In the genomic region with DNA sequence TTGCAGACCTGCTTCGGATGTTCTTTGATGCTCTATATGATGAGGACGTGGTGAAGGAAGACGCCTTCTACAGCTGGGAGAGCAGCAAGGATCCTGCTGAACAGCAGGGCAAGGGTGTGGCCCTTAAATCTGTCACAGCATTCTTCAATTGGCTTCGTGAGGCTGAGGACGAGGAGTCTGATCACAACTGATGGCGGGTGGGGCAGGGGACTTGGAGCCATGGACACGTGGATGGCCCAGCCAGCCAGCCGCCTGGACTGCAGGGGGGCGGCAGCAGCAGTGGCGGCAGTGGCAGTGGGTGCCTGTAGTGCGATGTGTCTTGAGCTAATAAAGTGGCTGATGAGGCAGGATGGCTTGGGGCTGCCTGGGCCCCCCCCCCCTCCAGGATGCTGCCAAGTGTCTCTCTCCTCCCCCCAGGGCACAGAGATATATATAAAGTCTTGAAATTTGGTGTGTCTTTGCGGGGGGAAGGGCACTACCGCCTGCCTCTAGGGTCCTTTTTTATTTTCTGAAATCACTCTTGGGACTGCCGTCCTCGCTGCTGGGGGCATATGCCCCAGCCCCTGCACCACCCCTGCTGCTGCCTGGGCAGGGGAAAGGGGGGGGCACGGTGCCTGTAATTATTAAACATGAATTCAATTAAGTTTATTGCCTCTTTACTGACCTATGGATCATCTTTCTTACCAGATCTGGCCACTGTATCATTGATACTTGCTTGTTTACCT, we compare ENCODE assay signal across 8 mouse cellular contexts. TPM values are rescaled to one million over a fixed set of nuclear protein-coding genes. Genes with fewer than 3 reads are reported as not detected.
DNase-seq lines count a peak whose midpoint lies in the region; ATAC-seq and TF ChIP-seq lines count a peak whose summit lies in the region.

No protein-coding gene starts in this region.

- no peaks in the 10 kb centered on the region for H3K79me2 ChIP-seq in heart, adult 2 months (replicated peaks; ENCODE audit: control insufficient read depth, insufficient read depth, low read length)

- ATAC-seq in forebrain, embryonic 14.5 days, result no peak
- no peak for ATAC-seq in liver, embryonic 16.5 days (ENCODE audit: low read depth)

- no peak for TF ChIP-seq POLR2A in heart, adult 2 months (IDR thresholded peaks at IDR 0.05; ENCODE audit: insufficient read depth, low read depth, low read length)

- H3K4me2 ChIP-seq in forebrain, embryonic 14.5 days (ENCODE audit: low read length), result peak overlapping the region; percentile 88; the same call in 1 of the 2 replicates
- H3K4me2 ChIP-seq in liver, embryonic 16.5 days (ENCODE audit: low read depth, low read length), result peak overlapping the region; percentile 90

- H3K4me1 ChIP-seq in heart, embryonic 10.5 days, result peaks cover 30% of the 10 kb centered on the region
- peaks cover 16% of the 10 kb centered on the region for H3K4me1 ChIP-seq in heart, adult 2 months (ENCODE audit: control insufficient read depth, insufficient read depth, low read length)
- peaks cover 21% of the 10 kb centered on the region for H3K4me1 ChIP-seq in forebrain, embryonic 14.5 days (ENCODE audit: control insufficient read depth, insufficient read depth, low read length)
- H3K4me1 ChIP-seq in liver, embryonic 16.5 days (ENCODE audit: control insufficient read depth, low read depth, low read length), result peaks cover 21% of the 10 kb centered on the region

- WGBS in heart, embryonic 10.5 days, result 50% methylated on average over 16 of the region's 16 CpGs
- 68% methylated on average over 16 of the region's 16 CpGs for WGBS in heart, adult 2 months
- WGBS in forebrain, embryonic 14.5 days, result 47% methylated on average over 16 of the region's 16 CpGs
- WGBS in liver, embryonic 16.5 days (ENCODE audit: insufficient replicate concordance), result 58% methylated on average over 16 of the region's 16 CpGs

- H3K9ac ChIP-seq in heart, adult 2 months (ENCODE audit: low read depth, low read length), result no peak overlapping the region; the same call in 1 of the 2 replicates
- H3K9ac ChIP-seq in forebrain, embryonic 14.5 days (ENCODE audit: low read length), result peak overlapping the region; percentile 79; the same call in 1 of the 2 replicates
- H3K9ac ChIP-seq in liver, embryonic 16.5 days (ENCODE audit: low read depth, low read length), result peak overlapping the region; percentile 75; the same call in 1 of the 2 replicates

- no peak for DNase-seq in heart, embryonic 10.5 days (ENCODE audit: low spot score)
- DNase-seq in heart, adult 2 months, result no peak
- peak; percentile 64 for DNase-seq in ES-CJ7 (ENCODE audit: low read depth, low spot score)
- no peak for DNase-seq in forebrain, embryonic 14.5 days (ENCODE audit: low spot score)
- no peak for DNase-seq in frontal cortex, postnatal 36 days (ENCODE audit: low spot score in 2 of 2)
- DNase-seq in gastrocnemius, postnatal 10 days, result no peak
- DNase-seq in urinary bladder, postnatal 36 days (ENCODE audit: low spot score in 2 of 2), result no peak

- H3K27ac ChIP-seq in heart, embryonic 10.5 days, result no peak overlapping the region
- no peak overlapping the region for H3K27ac ChIP-seq in heart, adult 2 months
- H3K27ac ChIP-seq in forebrain, embryonic 14.5 days (ENCODE audit: low read depth, low read length), result peak overlapping the region; percentile 93
- H3K27ac ChIP-seq in liver, embryonic 16.5 days (ENCODE audit: low read length), result no peak overlapping the region

- H3K4me3 ChIP-seq in heart, embryonic 10.5 days, result peak overlapping the region; percentile 61
- H3K4me3 ChIP-seq in heart, adult 2 months, result no peak overlapping the region
- H3K4me3 ChIP-seq in forebrain, embryonic 14.5 days (ENCODE audit: low read depth, low read length), result 0 out of 2 replicates have a peak overlapping the region, but pooled peaks have one; percentile 57
- H3K4me3 ChIP-seq in liver, embryonic 16.5 days (ENCODE audit: low read depth, low read length), result peak overlapping the region; percentile 69; the same call in 1 of the 2 replicates

- H3K9me3 ChIP-seq in heart, embryonic 10.5 days, result no peaks in the 10 kb centered on the region
- no peaks in the 10 kb centered on the region for H3K9me3 ChIP-seq in forebrain, embryonic 14.5 days (replicated peaks; ENCODE audit: control insufficient read depth, low read length)
- H3K9me3 ChIP-seq in liver, embryonic 16.5 days (replicated peaks; ENCODE audit: control insufficient read depth, low read length), result no peaks in the 10 kb centered on the region

- peaks cover 47% of the 10 kb centered on the region for H3K36me3 ChIP-seq in heart, embryonic 10.5 days
- peaks cover 4% of the 10 kb centered on the region; the same call in 1 of the 2 replicates for H3K36me3 ChIP-seq in heart, adult 2 months (ENCODE audit: control insufficient read depth, insufficient read depth, low read length)
- peaks cover 49% of the 10 kb centered on the region for H3K36me3 ChIP-seq in forebrain, embryonic 14.5 days (ENCODE audit: control insufficient read depth, insufficient read depth, low read length)
- peaks cover 33% of the 10 kb centered on the region for H3K36me3 ChIP-seq in liver, embryonic 16.5 days (ENCODE audit: control insufficient read depth, insufficient read depth)

- no peak for TF ChIP-seq CTCF in heart, adult 2 months (IDR thresholded peaks at IDR 0.05)

- intact Hi-C loops in heart, adult 2 months (cut with DNase I), result no loop called here

- H3K27me3 ChIP-seq in heart, embryonic 10.5 days (ENCODE audit: insufficient read depth, poor library complexity, severe bottlenecking), result peaks cover 29% of the 10 kb centered on the region
- no peaks in the 10 kb centered on the region for H3K27me3 ChIP-seq in heart, adult 2 months (ENCODE audit: control insufficient read depth, insufficient read depth, low read length)
- no peaks in the 10 kb centered on the region for H3K27me3 ChIP-seq in forebrain, embryonic 14.5 days (replicated peaks; ENCODE audit: control insufficient read depth, insufficient read depth, low read length)
- peaks cover 27% of the 10 kb centered on the region for H3K27me3 ChIP-seq in liver, embryonic 16.5 days (ENCODE audit: control insufficient read depth, insufficient read depth, low read depth, low read length)

- no peak for TF ChIP-seq EP300 in heart, adult 2 months (IDR thresholded peaks at IDR 0.05; ENCODE audit: insufficient read depth, low read depth, low read length)

RNA-seq across cellular contexts. Expression of a gene that starts 0.6 kb away (rescaled TPM):
- polyA plus RNA-seq in heart, embryonic 10.5 days (2016; fragmentation: Nextera tagmentation; extraction: Ambion mirVana), result 2.5 TPM in 2 replicates
- 10 to 100 TPM; 22.2 to 24.6 TPM for total RNA-seq in heart, adult 2 months (2021)
- 31.3 and 40.5 TPM in 2 replicates for polyA plus RNA-seq in heart, adult 2 months (2012; rRNA removed)
- 51.5 and 55.5 TPM in 2 replicates for polyA plus RNA-seq in forebrain, embryonic 14.5 days (2014; fragmentation: Nextera tagmentation; extraction: Ambion mirVana)
- 1.4 and 2.3 TPM in 2 replicates for polyA plus RNA-seq in liver, embryonic 16.5 days (2015; fragmentation: Nextera tagmentation; extraction: Ambion mirVana)
- total RNA-seq in gastrocnemius, postnatal 10 days (2021), result 10 to 100 TPM; 28.0 to 29.8 TPM

RNA-seq across cellular contexts. Expression of a gene that starts 24.3 kb away (rescaled TPM):
- 188 and 226 TPM in 2 replicates for polyA plus RNA-seq in heart, embryonic 10.5 days (2016; fragmentation: Nextera tagmentation; extraction: Ambion mirVana)
- 100 to 1,000 TPM; 344 to 420 TPM for total RNA-seq in heart, adult 2 months (2021)
- polyA plus RNA-seq in heart, adult 2 months (2012; rRNA removed), result 343 and 423 TPM in 2 replicates
- polyA plus RNA-seq in forebrain, embryonic 14.5 days (2014; fragmentation: Nextera tagmentation; extraction: Ambion mirVana), result 97.6 and 109 TPM in 2 replicates
- polyA plus RNA-seq in liver, embryonic 16.5 days (2015; fragmentation: Nextera tagmentation; extraction: Ambion mirVana), result 80.9 and 89.4 TPM in 2 replicates
- 100 to 1,000 TPM; 324 to 334 TPM for total RNA-seq in gastrocnemius, postnatal 10 days (2021)

RNA-seq across cellular contexts. Expression of a gene that starts 25.1 kb away (rescaled TPM):
- 68.8 and 103 TPM in 2 replicates for polyA plus RNA-seq in heart, embryonic 10.5 days (2016; fragmentation: Nextera tagmentation; extraction: Ambion mirVana)
- 1 to 10 TPM; 9.0 TPM for total RNA-seq in heart, adult 2 months (2021)
- 11.8 and 12.6 TPM in 2 replicates for polyA plus RNA-seq in heart, adult 2 months (2012; rRNA removed)
- polyA plus RNA-seq in forebrain, embryonic 14.5 days (2014; fragmentation: Nextera tagmentation; extraction: Ambion mirVana), result 112 and 126 TPM in 2 replicates
- 27.7 and 31.6 TPM in 2 replicates for polyA plus RNA-seq in liver, embryonic 16.5 days (2015; fragmentation: Nextera tagmentation; extraction: Ambion mirVana)
- total RNA-seq in gastrocnemius, postnatal 10 days (2021), result 10 to 100 TPM; 11.6 to 13.5 TPM

RNA-seq across cellular contexts. Expression of a gene that starts 25.1 kb away (rescaled TPM):
- 4.7 and 10.3 TPM in 2 replicates for polyA plus RNA-seq in heart, embryonic 10.5 days (2016; fragmentation: Nextera tagmentation; extraction: Ambion mirVana)
- total RNA-seq in heart, adult 2 months (2021), result 1 to 10 TPM; 1.3 to 1.8 TPM
- 5.9 and 8.0 TPM in 2 replicates for polyA plus RNA-seq in heart, adult 2 months (2012; rRNA removed)
- 11.9 and 15.2 TPM in 2 replicates for polyA plus RNA-seq in forebrain, embryonic 14.5 days (2014; fragmentation: Nextera tagmentation; extraction: Ambion mirVana)
- 9.7 and 11.5 TPM in 2 replicates for polyA plus RNA-seq in liver, embryonic 16.5 days (2015; fragmentation: Nextera tagmentation; extraction: Ambion mirVana)
- 1 to 10 TPM; 2.3 to 3.2 TPM for total RNA-seq in gastrocnemius, postnatal 10 days (2021)

RNA-seq across cellular contexts. Expression of a gene that starts 40.5 kb away (rescaled TPM):
- 0.27 and 0.87 TPM in 2 replicates for polyA plus RNA-seq in heart, embryonic 10.5 days (2016; fragmentation: Nextera tagmentation; extraction: Ambion mirVana)
- 1 to 10 TPM; 2.0 to 2.2 TPM for total RNA-seq in heart, adult 2 months (2021)
- 3.6 and 4.8 TPM in 2 replicates for polyA plus RNA-seq in heart, adult 2 months (2012; rRNA removed)
- polyA plus RNA-seq in forebrain, embryonic 14.5 days (2014; fragmentation: Nextera tagmentation; extraction: Ambion mirVana), result 2.6 and 3.8 TPM in 2 replicates
- polyA plus RNA-seq in liver, embryonic 16.5 days (2015; fragmentation: Nextera tagmentation; extraction: Ambion mirVana), result 0.32 and 0.39 TPM in 2 replicates
- total RNA-seq in gastrocnemius, postnatal 10 days (2021), result 1 to 10 TPM; 5.2 to 6.3 TPM
